Mouse (Mus musculus): Measurements from ENCODE around the gene Txndc8. TPM values are rescaled to one million over a fixed set of nuclear protein-coding genes. Genes with fewer than 3 reads are reported as not detected.

Txndc8 gene
- polyA plus RNA-seq (2014; fragmentation: Nextera tagmentation; extraction: Ambion mirVana) = not detected in 2 replicates

- Histone ChIP-seq H3K4me3 (ENCODE audit: low read depth, low read length) (no peak within 1 kb of the TSS), H3K9me3 (ENCODE audit: control insufficient read depth, low read length) (no peaks in the 10 kb centered on the region), H3K36me3 (ENCODE audit: control insufficient read depth, insufficient read depth, low read length) (no peaks in the 10 kb centered on the region), H3K4me1 (replicated peaks; ENCODE audit: control insufficient read depth, insufficient read depth, low read length) (no peaks in the 10 kb centered on the region), H3K4me2 (ENCODE audit: low read length) (no peak within 1 kb of the TSS), H3K27ac (ENCODE audit: low read depth) (no peak within 1 kb of the TSS), H3K27me3 (replicated peaks; ENCODE audit: control insufficient read depth, insufficient read depth, low read length) (no peaks in the 10 kb centered on the region), H3K9ac (ENCODE audit: low read length) (no peak within 1 kb of the TSS)
- DNase-seq (ENCODE audit: low spot score) = no peak
- no peak for ATAC-seq (replicated peaks; ENCODE audit: low FRiP score, low TSS enrichment, low read depth)
- WGBS = 92% methylated on average over 5 of the region's 5 CpGs
Observed at GRCm38 (mm10) chr4:58009024-58009423, at the start of gene Txndc8. Gene Txndc8, minus strand, starts transcription at chr4:58009124.

GRCm38 (mm10) chr4:58055653-58056052 is 46.7 kb upstream of the Txndc8 start:
- Histone ChIP-seq H3K4me1 (replicated peaks; ENCODE audit: control insufficient read depth, insufficient read depth, low read length) (no peaks in the 10 kb centered on the region), H3K9me3 (ENCODE audit: control insufficient read depth, low read length) (no peaks in the 10 kb centered on the region), H3K36me3 (ENCODE audit: control insufficient read depth, insufficient read depth, low read length) (peaks cover 4% of the 10 kb centered on the region; the same call in 1 of the 2 replicates), H3K4me2 (ENCODE audit: low read length) (no peak overlapping the region), H3K27ac (ENCODE audit: low read depth) (no peak overlapping the region), H3K27me3 (replicated peaks; ENCODE audit: control insufficient read depth, insufficient read depth, low read length) (no peaks in the 10 kb centered on the region), H3K4me3 (ENCODE audit: low read depth, low read length) (no peak overlapping the region), H3K9ac (ENCODE audit: low read length) (no peak overlapping the region)
- no peak for DNase-seq (ENCODE audit: low spot score)
- no peak for ATAC-seq (replicated peaks; ENCODE audit: low FRiP score, low TSS enrichment, low read depth)

GRCm38 (mm10) chr4:58054441-58054840 is 45.5 kb upstream of the Txndc8 start:
- Histone ChIP-seq H3K4me1 (replicated peaks; ENCODE audit: control insufficient read depth, insufficient read depth, low read length) (no peaks in the 10 kb centered on the region), H3K4me2 (ENCODE audit: low read length) (no peak overlapping the region), H3K4me3 (ENCODE audit: low read depth, low read length) (no peak overlapping the region), H3K36me3 (ENCODE audit: control insufficient read depth, insufficient read depth, low read length) (peaks cover 4% of the 10 kb centered on the region; the same call in 1 of the 2 replicates), H3K9ac (ENCODE audit: low read length) (no peak overlapping the region), H3K9me3 (ENCODE audit: control insufficient read depth, low read length) (no peaks in the 10 kb centered on the region), H3K27ac (ENCODE audit: low read depth) (no peak overlapping the region), H3K27me3 (replicated peaks; ENCODE audit: control insufficient read depth, insufficient read depth, low read length) (no peaks in the 10 kb centered on the region)
- ATAC-seq (replicated peaks; ENCODE audit: low FRiP score, low TSS enrichment, low read depth) = no peak
- no peak for DNase-seq (ENCODE audit: low spot score)
- 72% methylated on average over 5 of the region's 5 CpGs for WGBS

- Histone ChIP-seq H3K9ac (ENCODE audit: low read length) (no peak overlapping the region), H3K4me2 (ENCODE audit: low read length) (no peak overlapping the region), H3K27ac (ENCODE audit: low read depth) (no peak overlapping the region), H3K36me3 (ENCODE audit: control insufficient read depth, insufficient read depth, low read length) (no peaks in the 10 kb centered on the region), H3K4me3 (ENCODE audit: low read depth, low read length) (no peak overlapping the region), H3K4me1 (replicated peaks; ENCODE audit: control insufficient read depth, insufficient read depth, low read length) (no peaks in the 10 kb centered on the region), H3K9me3 (ENCODE audit: control insufficient read depth, low read length) (no peaks in the 10 kb centered on the region), H3K27me3 (replicated peaks; ENCODE audit: control insufficient read depth, insufficient read depth, low read length) (no peaks in the 10 kb centered on the region)
- 72% methylated on average over 8 of the region's 8 CpGs for WGBS
- DNase-seq (ENCODE audit: low spot score) (no peak), ATAC-seq (replicated peaks; ENCODE audit: low FRiP score, low TSS enrichment, low read depth) (no peak)
Observed at GRCm38 (mm10) chr4:58050746-58051145, 41.8 kb upstream of the Txndc8 start.

- Histone ChIP-seq H3K9me3 (ENCODE audit: control insufficient read depth, low read length) (no peaks in the 10 kb centered on the region), H3K27me3 (replicated peaks; ENCODE audit: control insufficient read depth, insufficient read depth, low read length) (no peaks in the 10 kb centered on the region), H3K9ac (ENCODE audit: low read length) (no peak overlapping the region), H3K36me3 (ENCODE audit: control insufficient read depth, insufficient read depth, low read length) (no peaks in the 10 kb centered on the region), H3K27ac (ENCODE audit: low read depth) (no peak overlapping the region), H3K4me2 (ENCODE audit: low read length) (no peak overlapping the region), H3K4me3 (ENCODE audit: low read depth, low read length) (no peak overlapping the region), H3K4me1 (replicated peaks; ENCODE audit: control insufficient read depth, insufficient read depth, low read length) (no peaks in the 10 kb centered on the region)
- DNase-seq (ENCODE audit: low spot score) (no peak), ATAC-seq (replicated peaks; ENCODE audit: low FRiP score, low TSS enrichment, low read depth) (no peak)
- WGBS = 75% methylated on average over 8 of the region's 8 CpGs
Observed at GRCm38 (mm10) chr4:58050276-58050675, 41.4 kb upstream of the Txndc8 start.

GRCm38 (mm10) chr4:58044833-58045232 is 35.9 kb upstream of the Txndc8 start:
- 80% methylated on average over 6 of the region's 6 CpGs for WGBS
- no peak for ATAC-seq (replicated peaks; ENCODE audit: low FRiP score, low TSS enrichment, low read depth)

GRCm38 (mm10) chr4:58044356-58044755 is 35.4 kb upstream of the Txndc8 start:
- DNase-seq (ENCODE audit: low spot score) (no peak), ATAC-seq (replicated peaks; ENCODE audit: low FRiP score, low TSS enrichment, low read depth) (no peak)
- no peaks in the 10 kb centered on the region for H3K4me1 ChIP-seq (replicated peaks; ENCODE audit: control insufficient read depth, insufficient read depth, low read length)
- H3K27me3 ChIP-seq (replicated peaks; ENCODE audit: control insufficient read depth, insufficient read depth, low read length) = no peaks in the 10 kb centered on the region
- 94% methylated on average over 3 of the region's 3 CpGs for WGBS
- no peak overlapping the region for H3K27ac ChIP-seq (ENCODE audit: low read depth)
- H3K9ac ChIP-seq (ENCODE audit: low read length) = no peak overlapping the region
- no peaks in the 10 kb centered on the region for H3K36me3 ChIP-seq (ENCODE audit: control insufficient read depth, insufficient read depth, low read length)
- H3K4me2 ChIP-seq (ENCODE audit: low read length) = no peak overlapping the region
- no peak overlapping the region for H3K4me3 ChIP-seq (ENCODE audit: low read depth, low read length)
- H3K9me3 ChIP-seq (ENCODE audit: control insufficient read depth, low read length) = no peaks in the 10 kb centered on the region

More at GRCm38 (mm10) chr4:58044833-58045232, 35.9 kb upstream of the Txndc8 start:
- Histone ChIP-seq H3K9ac (ENCODE audit: low read length) (no peak overlapping the region), H3K4me2 (ENCODE audit: low read length) (no peak overlapping the region), H3K36me3 (ENCODE audit: control insufficient read depth, insufficient read depth, low read length) (no peaks in the 10 kb centered on the region), H3K27ac (ENCODE audit: low read depth) (no peak overlapping the region), H3K4me1 (replicated peaks; ENCODE audit: control insufficient read depth, insufficient read depth, low read length) (no peaks in the 10 kb centered on the region), H3K27me3 (replicated peaks; ENCODE audit: control insufficient read depth, insufficient read depth, low read length) (no peaks in the 10 kb centered on the region), H3K4me3 (ENCODE audit: low read depth, low read length) (no peak overlapping the region), H3K9me3 (ENCODE audit: control insufficient read depth, low read length) (no peaks in the 10 kb centered on the region)
- DNase-seq (ENCODE audit: low spot score) = peak; percentile 36

GRCm38 (mm10) chr4:58040093-58040492 is 31.2 kb upstream of the Txndc8 start:
- Histone ChIP-seq H3K36me3 (ENCODE audit: control insufficient read depth, insufficient read depth, low read length) (no peaks in the 10 kb centered on the region), H3K9me3 (ENCODE audit: control insufficient read depth, low read length) (no peaks in the 10 kb centered on the region), H3K27me3 (replicated peaks; ENCODE audit: control insufficient read depth, insufficient read depth, low read length) (no peaks in the 10 kb centered on the region), H3K4me3 (ENCODE audit: low read depth, low read length) (no peak overlapping the region), H3K27ac (ENCODE audit: low read depth) (no peak overlapping the region), H3K4me1 (replicated peaks; ENCODE audit: control insufficient read depth, insufficient read depth, low read length) (no peaks in the 10 kb centered on the region), H3K4me2 (ENCODE audit: low read length) (no peak overlapping the region), H3K9ac (ENCODE audit: low read length) (no peak overlapping the region)
- DNase-seq (ENCODE audit: low spot score) (no peak), ATAC-seq (replicated peaks; ENCODE audit: low FRiP score, low TSS enrichment, low read depth) (no peak)
- 82% methylated on average over 2 of the region's 2 CpGs for WGBS

GRCm38 (mm10) chr4:58037096-58037705 is 28.3 kb upstream of the Txndc8 start:
- Histone ChIP-seq H3K9me3 (ENCODE audit: control insufficient read depth, low read length) (no peaks in the 10 kb centered on the region), H3K27ac (ENCODE audit: low read depth) (no peak overlapping the region), H3K4me3 (ENCODE audit: low read depth, low read length) (no peak overlapping the region), H3K27me3 (replicated peaks; ENCODE audit: control insufficient read depth, insufficient read depth, low read length) (no peaks in the 10 kb centered on the region), H3K4me2 (ENCODE audit: low read length) (no peak overlapping the region), H3K4me1 (replicated peaks; ENCODE audit: control insufficient read depth, insufficient read depth, low read length) (no peaks in the 10 kb centered on the region), H3K36me3 (ENCODE audit: control insufficient read depth, insufficient read depth, low read length) (no peaks in the 10 kb centered on the region), H3K9ac (ENCODE audit: low read length) (no peak overlapping the region)
- ATAC-seq (replicated peaks; ENCODE audit: low FRiP score, low TSS enrichment, low read depth) (no peak), DNase-seq (ENCODE audit: low spot score) (no peak)
- WGBS = 77% methylated on average over 6 of the region's 6 CpGs

Measured in intestine, embryonic 14.5 days (tissue).